In the genomic region with DNA sequence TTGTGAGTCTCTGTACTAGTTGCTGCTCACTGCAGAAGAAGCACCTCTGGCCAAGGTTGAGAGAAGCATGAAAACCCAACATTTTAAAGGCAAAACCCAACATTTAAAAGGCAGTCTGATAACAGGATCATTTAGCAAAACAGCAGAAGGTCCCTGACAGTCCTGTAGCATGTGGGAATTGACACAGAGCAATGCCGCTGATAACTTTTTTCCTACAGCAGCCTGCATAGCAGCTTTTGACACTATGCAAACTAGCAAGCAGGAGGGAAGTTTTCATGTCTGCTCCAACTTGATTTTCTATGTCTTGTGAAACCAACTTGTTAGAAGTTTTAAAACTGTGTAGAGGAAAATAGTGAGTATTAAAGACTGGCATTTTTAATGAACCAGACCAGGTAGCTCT, we compare ENCODE assay signal across 20 mouse cellular contexts. TPM values are rescaled to one million over a fixed set of nuclear protein-coding genes. Genes with fewer than 3 reads are reported as not detected.
DNase-seq lines count a peak whose midpoint lies in the region; TF ChIP-seq lines count a peak whose summit lies in the region.
"Had no signal": no experiment of that assay in that cellular context is flagged by ENCODE, and none has a peak within 500 bp of the region (broad histone marks: within the 10 kb centered on the region; RNA-seq: fewer than 3 reads in every experiment).

No protein-coding gene starts in this region.

- TF ChIP-seq POLR2A in CH12.LX (IDR thresholded peaks at IDR 0.05; ENCODE audit: low read depth, low read length), result no peak

- peak overlapping the region; percentile 72 for H3K4me2 ChIP-seq in CH12.LX (ENCODE audit: insufficient read depth, low read depth, poor library complexity, severe bottlenecking)

- peaks cover 22 to 81% of the 10 kb centered on the region in 2 experiments for H3K4me1 ChIP-seq in CH12.LX (ENCODE audit: control insufficient read depth in 1 of 2, insufficient read depth in 2 of 2)
- H3K4me1 ChIP-seq in midbrain, embryonic 10.5 days, result peaks cover 18% of the 10 kb centered on the region

- no peak for TF ChIP-seq CTCF in CH12.LX (conservative IDR thresholded peaks at IDR 0.05 in 1 of 2, IDR thresholded peaks at IDR 0.05 in 1 of 2; ENCODE audit: low read depth in 2 of 2, low read length in 2 of 2)

- no peak for DNase-seq in CH12.LX (ENCODE audit: extremely low read depth)
- DNase-seq in midbrain, embryonic 10.5 days (ENCODE audit: low spot score), result no peak
- DNase-seq: adrenal gland, adult 2 months; adrenal gland, adult 8-10 months; adrenal gland, postnatal 10 days; adrenal gland, postnatal 14 days; adrenal gland, postnatal 25 days; adrenal gland, postnatal 36 days; B cell, adult 2 months; cerebellum, adult 11 months; cerebellum, adult 11-12 months; cerebellum, adult 18-20 months; cerebellum, adult 2 months; cerebellum, adult 8-10 months had no signal

- no peak for TF ChIP-seq RAD21 in CH12.LX (IDR thresholded peaks at IDR 0.05; ENCODE audit: low read depth, low read length)

- H3K27ac ChIP-seq in CH12.LX (ENCODE audit: insufficient read depth, low read depth), result peak overlapping the region; percentile 93
- H3K27ac ChIP-seq in midbrain, embryonic 10.5 days (replicated peaks), result no peak overlapping the region

- H3K9ac ChIP-seq in CH12.LX (ENCODE audit: insufficient read depth, low read depth), result peak overlapping the region; percentile 46

- peaks cover 4 to 13% of the 10 kb centered on the region in 2 experiments for H3K36me3 ChIP-seq in CH12.LX (replicated peaks in 1 of 2; ENCODE audit: control insufficient read depth in 1 of 2, insufficient read depth in 1 of 2, low read length in 1 of 2)
- H3K36me3 ChIP-seq in midbrain, embryonic 10.5 days, result 0 out of 2 replicates have a peak, but pooled peaks cover 4% of the 10 kb centered on the region

- in situ Hi-C loops in CH12.LX (cut with MboI; ENCODE audit: low pct_ligation_motif_present, low pct_unique_long_range_greater_than_20kb, low sequenced_read_pairs), result no loop called here

- no peaks in the 10 kb centered on the region for H3K27me3 ChIP-seq in CH12.LX (replicated peaks)
- no peaks in the 10 kb centered on the region for H3K27me3 ChIP-seq in midbrain, embryonic 10.5 days (ENCODE audit: low read depth, poor library complexity, severe bottlenecking)
- H3K27me3 ChIP-seq: Patski had no signal

- H3K9me3 ChIP-seq in CH12.LX (replicated peaks; ENCODE audit: low read length), result no peaks in the 10 kb centered on the region
- H3K9me3 ChIP-seq in midbrain, embryonic 10.5 days (replicated peaks), result no peaks in the 10 kb centered on the region
- H3K9me3 ChIP-seq: G1E had no signal

- peaks cover 3% of the 10 kb centered on the region for H3K79me2 ChIP-seq in CH12.LX (replicated peaks; ENCODE audit: control insufficient read depth, extremely low read depth, insufficient read depth, poor library complexity, severe bottlenecking)

- dilution Hi-C loops in CH12.LX (cut with MboI; ENCODE audit: extremely low pct_ligation_motif_present, extremely low pct_unique_long_range_greater_than_20kb, low sequenced_read_pairs), result no loop called here

- peak; percentile 16; the same call in 1 of the 2 replicates for TF ChIP-seq EP300 in CH12.LX (IDR thresholded peaks at IDR 0.05; ENCODE audit: low read length)

- WGBS in midbrain, embryonic 10.5 days, result 91% methylated on average over 1 of the region's 1 CpGs

- H3K4me3 ChIP-seq in CH12.LX (replicated peaks in 1 of 3; ENCODE audit: low read depth in 2 of 3, low read length in 2 of 3, poor library complexity in 1 of 3), result no peak overlapping the region
- no peak overlapping the region for H3K4me3 ChIP-seq in midbrain, embryonic 10.5 days

TF ChIP-seq in CH12.LX, 34 proteins besides CTCF, POLR2A, EP300 and RAD21:
- TF ChIP-seq MEF2A (IDR thresholded peaks at IDR 0.05; ENCODE audit: borderline replicate concordance, low read depth, low read length) (no peak), KAT2A (IDR thresholded peaks at IDR 0.05; ENCODE audit: insufficient replicate concordance, low read length) (no peak), SIN3A (IDR thresholded peaks at IDR 0.05; ENCODE audit: low read length) (peak; percentile 78), ETS1 (conservative IDR thresholded peaks at IDR 0.05; ENCODE audit: low read depth, low read length) (no peak; the same call in 1 of the 2 replicates), MXI1 (IDR thresholded peaks at IDR 0.05; ENCODE audit: low read depth, low read length) (peak; percentile 76; the same call in 1 of the 2 replicates)

RNA-seq across cellular contexts. Expression of a gene that starts 8.1 kb away (rescaled TPM):
- 39.8 and 43.3 TPM in 2 replicates for total RNA-seq in CH12.LX (2012; rRNA removed)
- total RNA-seq in CH12.LX (2014; rRNA removed), result 72.0 and 74.4 TPM in 2 replicates
- polyA plus RNA-seq in CH12.LX (2012; ENCODE audit: insufficient read length, low read depth), result 43.8 and 47.8 TPM in 2 replicates
- polyA plus RNA-seq in midbrain, embryonic 10.5 days (2016; fragmentation: Nextera tagmentation; extraction: Ambion mirVana), result 157 and 161 TPM in 2 replicates

RNA-seq across cellular contexts. Expression of a gene that starts 8.8 kb away (rescaled TPM):
- total RNA-seq in CH12.LX (2012; rRNA removed) (40.0 and 42.3 TPM in 2 replicates), CH12.LX (2014; rRNA removed) (34.5 and 36.6 TPM in 2 replicates)
- 30.4 and 39.7 TPM in 2 replicates for polyA plus RNA-seq in CH12.LX (2012; ENCODE audit: insufficient read length, low read depth)
- polyA plus RNA-seq in midbrain, embryonic 10.5 days (2016; fragmentation: Nextera tagmentation; extraction: Ambion mirVana), result 15.8 and 18.5 TPM in 2 replicates
- total RNA-seq: MEL had no signal

RNA-seq across cellular contexts. Expression of a gene that starts 13.0 kb away (rescaled TPM):
- total RNA-seq in CH12.LX (2012; rRNA removed), result 19.3 and 26.6 TPM in 2 replicates
- total RNA-seq in CH12.LX (2014; rRNA removed), result 20.7 and 29.4 TPM in 2 replicates
- 39.6 and 39.8 TPM in 2 replicates for polyA plus RNA-seq in CH12.LX (2012; ENCODE audit: insufficient read length, low read depth)
- 32.6 TPM in 2 replicates for polyA plus RNA-seq in midbrain, embryonic 10.5 days (2016; fragmentation: Nextera tagmentation; extraction: Ambion mirVana)

RNA-seq across cellular contexts. Expression of a gene that starts 22.1 kb away (rescaled TPM):
- total RNA-seq in CH12.LX (2012; rRNA removed) (0.76 and 1.8 TPM in 2 replicates), CH12.LX (2014; rRNA removed) (not detected in 2 replicates)
- polyA plus RNA-seq in CH12.LX (2012; ENCODE audit: insufficient read length, low read depth), result 0.64 and 0.86 TPM in 2 replicates
- 10.9 and 12.8 TPM in 2 replicates for polyA plus RNA-seq in midbrain, embryonic 10.5 days (2016; fragmentation: Nextera tagmentation; extraction: Ambion mirVana)

RNA-seq across cellular contexts. Expression of a gene that starts 30.3 kb away (rescaled TPM):
- total RNA-seq in CH12.LX (2012; rRNA removed), result not detected in 2 replicates
- total RNA-seq in CH12.LX (2014; rRNA removed), result not detected in 2 replicates
- not detected in 2 replicates for polyA plus RNA-seq in CH12.LX (2012; ENCODE audit: insufficient read length, low read depth)
- 0.49 and 0.79 TPM in 2 replicates for polyA plus RNA-seq in midbrain, embryonic 10.5 days (2016; fragmentation: Nextera tagmentation; extraction: Ambion mirVana)
- total RNA-seq: MEL had no signal
- polyA plus RNA-seq: activated CD4-positive, CD25-positive, alpha-beta regulatory T cell, adult 4 months; C2C12; CD4-positive, CD25-positive, alpha-beta regulatory T cell, adult 4 months; G1E had no signal
